Mouse (Mus musculus) adrenal gland, adult (tissue): ENCODE results near the gene Olfr1028.

Experiments
- DNase-seq, 2 experiments: peaks; one replicate each; pipeline ENCODE4 v3.0.0; 2022 to 2023; ENCODE audit warnings: low spot score in 1 of 2; ENCODE audit not compliant: inconsistent age in 2 of 2

Olfr1028 gene

DNA sequence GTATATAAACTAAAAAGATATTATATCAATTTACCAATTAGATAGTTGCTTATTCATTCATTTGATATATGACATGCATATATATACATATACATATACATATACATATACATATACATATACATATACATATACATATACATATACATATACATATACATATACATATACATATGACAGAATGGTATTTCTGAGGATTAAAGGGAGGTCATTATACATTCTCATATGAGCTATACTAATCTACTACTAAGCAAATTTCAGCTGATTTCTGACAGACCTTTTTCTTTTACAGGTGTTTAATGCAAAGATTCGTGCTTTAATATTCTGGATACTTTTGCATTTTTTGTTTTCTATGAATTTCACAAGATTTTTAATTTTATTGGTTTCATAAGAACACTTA, at the start of gene Olfr1028:
TSS of gene Olfr1028 (plus strand) at position 301 of the 400 bp plus-strand sequence.
- no peak for DNase-seq

DNA sequence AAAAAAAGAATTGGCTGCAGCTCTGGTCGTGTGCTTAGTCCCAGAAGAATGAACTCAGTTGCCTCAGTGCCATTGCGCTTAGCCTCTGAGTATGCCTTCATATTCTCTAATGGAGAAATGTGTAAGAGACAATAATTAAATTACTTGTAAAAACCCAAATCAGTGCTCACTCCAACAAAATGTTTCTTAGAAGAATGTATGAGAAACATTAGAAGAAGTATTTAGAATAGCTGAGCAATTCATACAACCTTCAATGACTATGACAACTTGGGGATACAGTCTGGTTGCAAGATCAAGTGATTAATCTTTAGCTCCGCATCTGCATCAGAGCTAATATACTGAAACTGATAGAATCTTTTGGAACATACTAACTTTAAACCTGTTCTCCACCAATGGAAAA, 45.3 kb upstream of the Olfr1028 start, which contains the start of gene Olfr1024:
TSS of gene Olfr1024 (minus strand) at position 101 of the 400 bp plus-strand sequence.
- DNase-seq = no peak

GRCm38 (mm10) chr2:85913197-85913596, 37.0 kb upstream of the Olfr1028 start:
- DNase-seq = no peak

DNA sequence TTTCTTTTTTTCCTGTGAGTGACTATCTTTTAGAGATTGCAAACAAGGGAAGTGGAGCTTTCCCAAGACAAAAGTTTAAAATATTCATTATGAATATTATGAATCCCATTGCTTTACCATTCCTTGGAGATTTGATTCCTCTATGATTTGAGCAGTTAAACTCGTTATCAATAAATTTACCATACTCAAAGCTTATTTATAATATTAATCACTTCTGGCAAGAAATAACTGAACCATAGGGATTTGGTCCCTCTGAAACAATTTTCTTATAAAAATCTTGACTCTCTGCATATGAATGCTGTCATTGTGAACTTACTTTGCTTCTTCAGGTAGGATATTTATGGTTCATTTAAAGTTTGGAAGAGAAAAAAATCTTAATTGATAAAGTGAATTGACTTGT, 35.3 kb upstream of the Olfr1028 start, which contains the start of gene Olfr1025-ps1:
TSS of gene Olfr1025-ps1 (plus strand) at position 301 of the 400 bp plus-strand sequence.
- DNase-seq = no peak

GRCm38 (mm10) chr2:85921258-85921657, 29.0 kb upstream of the Olfr1028 start, which contains the start of gene Olfr1026:
TSS of gene Olfr1026 (plus strand) at chr2:85921558.
- DNase-seq = no peak

GRCm38 (mm10) chr2:85973595-85973994, 23.4 kb downstream of the Olfr1028 start, which contains the start of gene Olfr1029:
TSS of gene Olfr1029 (plus strand) at chr2:85973895.
- no peak for DNase-seq

DNA sequence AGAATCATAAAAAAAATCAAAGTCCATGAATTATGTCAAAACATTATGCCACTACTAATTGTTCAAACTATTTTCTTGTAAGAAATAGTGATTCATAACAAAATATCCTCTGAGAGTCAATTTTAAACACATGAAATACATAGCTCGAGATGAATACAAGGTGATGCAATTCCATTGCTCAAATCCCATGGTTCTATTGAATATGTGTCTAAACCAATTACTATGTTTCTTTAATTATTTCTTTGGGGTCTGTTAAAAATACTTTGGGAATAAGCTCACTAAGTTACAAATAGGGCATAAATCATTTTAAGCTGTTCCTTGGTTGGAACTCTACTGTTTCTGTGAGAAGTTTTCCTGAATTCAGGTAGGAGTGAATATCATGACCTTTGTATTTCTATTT, 28.7 kb downstream of the Olfr1028 start, which contains the start of gene Olfr1030:
TSS of gene Olfr1030 (plus strand) at position 301 of the 400 bp plus-strand sequence.
- no peak for DNase-seq

DNA sequence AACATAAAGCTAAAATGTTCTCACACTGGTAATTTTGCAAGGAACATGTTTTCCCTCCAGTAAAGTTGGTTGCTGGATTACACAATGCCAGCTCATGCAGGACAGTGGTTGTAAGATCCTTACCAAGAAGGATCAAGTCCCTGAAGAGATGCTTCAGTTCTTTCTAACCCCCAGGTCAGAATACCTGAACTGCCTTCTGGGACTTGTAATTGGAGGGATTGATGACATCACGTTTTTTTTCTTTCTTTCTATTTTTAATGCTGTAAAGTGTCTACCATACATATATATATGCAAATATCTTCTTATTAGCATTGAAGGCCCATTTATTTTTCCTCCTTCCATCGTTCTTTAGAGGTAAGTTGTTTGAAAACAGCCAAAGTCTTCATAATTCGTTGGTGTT, 39.8 kb downstream of the Olfr1028 start, which contains the start of gene Olfr1031:
TSS of gene Olfr1031 (plus strand) at position 301 of the 400 bp plus-strand sequence.
- no peak for DNase-seq
